Mouse (Mus musculus) myocyte (in vitro differentiated cells): Measurements from ENCODE around the gene Ufsp2. TPM values are rescaled to one million over a fixed set of nuclear protein-coding genes. Genes with fewer than 3 reads are reported as not detected.

Experiments used
- H3K27me3 ChIP-seq: one replicate; pipeline ENCODE4 v1.6.1; 2011; ENCODE audit not compliant: control insufficient read depth, insufficient read depth, insufficient read length
- H3K36me3 ChIP-seq: one replicate; pipeline ENCODE4 v1.6.1; 2011; ENCODE audit not compliant: control insufficient read depth, insufficient read depth
- H3K4me2 ChIP-seq: one replicate; pipeline ENCODE4 v1.6.1; 2011; ENCODE audit warnings: low read depth, control low read depth
- H3K4me3 ChIP-seq: one replicate; pipeline ENCODE4 v1.5.1; 2011; ENCODE audit warnings: mild to moderate bottlenecking, control low read depth, moderate library complexity
- H3K79me2 ChIP-seq: one replicate; pipeline ENCODE4 v1.6.1; 2011; ENCODE audit not compliant: control insufficient read depth, insufficient read depth
- H3ac ChIP-seq: one replicate; pipeline ENCODE4 v1.6.1; 2011; ENCODE audit not compliant: control insufficient read depth, insufficient read length
- CEBPB ChIP-seq: IDR thresholded peaks from 2 replicates; pipeline ENCODE4 v1.6.1; 2011; ENCODE audit warnings: mild to moderate bottlenecking, moderate library complexity; ENCODE audit not compliant: poor library complexity, insufficient read depth, severe bottlenecking
- E2F4 ChIP-seq: IDR thresholded peaks from one replicate; pipeline ENCODE4 v1.6.1; 2011; ENCODE audit warnings: mild to moderate bottlenecking, control low read depth, moderate library complexity; ENCODE audit not compliant: insufficient read depth
- MAX ChIP-seq: IDR thresholded peaks from one replicate; pipeline ENCODE4 v1.6.1; 2011; ENCODE audit warnings: low read depth, mild to moderate bottlenecking, control low read depth
- MYOD1 ChIP-seq, 3 experiments: IDR thresholded peaks; one replicate each; pipeline ENCODE4 v1.6.1; 2011; ENCODE audit warnings: control low read depth in 2 of 3, low read depth in 2 of 3, mild to moderate bottlenecking in 2 of 3, moderate library complexity in 1 of 3; ENCODE audit not compliant: insufficient read length in 2 of 3, control insufficient read depth in 1 of 3
- MYOG ChIP-seq, 3 experiments: IDR thresholded peaks; one replicate each; pipeline ENCODE4 v1.6.1; 2011; ENCODE audit warnings: control low read depth in 2 of 3, low read depth in 2 of 3, mild to moderate bottlenecking in 2 of 3; ENCODE audit not compliant: insufficient read length in 2 of 3, control insufficient read depth in 1 of 3, insufficient read depth in 1 of 3
- POLR2A ChIP-seq: IDR thresholded peaks from one replicate; pipeline ENCODE4 v1.6.1; 2011; ENCODE audit warnings: low read depth, mild to moderate bottlenecking, control low read depth, moderate library complexity; ENCODE audit not compliant: insufficient read length
- POLR2AphosphoS2 ChIP-seq: IDR thresholded peaks from one replicate; pipeline ENCODE4 v1.6.1; 2011; ENCODE audit warnings: low read depth, control low read depth; ENCODE audit not compliant: insufficient read length
- REST ChIP-seq: IDR thresholded peaks from one replicate; pipeline ENCODE4 v1.6.1; 2011; ENCODE audit warnings: mild to moderate bottlenecking, control low read depth, moderate library complexity; ENCODE audit not compliant: insufficient read depth, insufficient read length
- SRF ChIP-seq: IDR thresholded peaks from one replicate; pipeline ENCODE4 v1.6.1; 2011; ENCODE audit warnings: low read depth; ENCODE audit not compliant: control insufficient read depth, insufficient read length
- TCF12 ChIP-seq: IDR thresholded peaks from one replicate; pipeline ENCODE4 v1.6.1; 2011; ENCODE audit warnings: mild to moderate bottlenecking, control low read depth; ENCODE audit not compliant: poor library complexity, insufficient read depth, severe bottlenecking
- TCF3 ChIP-seq: IDR thresholded peaks from one replicate; pipeline ENCODE4 v1.6.1; 2011; ENCODE audit warnings: low read depth, control low read depth; ENCODE audit not compliant: insufficient read length
- USF1 ChIP-seq: IDR thresholded peaks from one replicate; pipeline ENCODE4 v1.6.1; 2011; ENCODE audit warnings: low read depth, mild to moderate bottlenecking, control low read depth, moderate library complexity
- polyA plus RNA-seq: library from polyadenylated mRNA; unstranded; fragments of >200 nt; fragmentation: generic; extraction: Trizol; gene quantifications from one replicate; pipeline ENCODE4 v1.2.1, GENCODE M21; 2012; ENCODE audit warnings: missing spikeins

Gene Ufsp2
- polyA plus RNA-seq, 1 experiment, result 17.9 TPM

DNA sequence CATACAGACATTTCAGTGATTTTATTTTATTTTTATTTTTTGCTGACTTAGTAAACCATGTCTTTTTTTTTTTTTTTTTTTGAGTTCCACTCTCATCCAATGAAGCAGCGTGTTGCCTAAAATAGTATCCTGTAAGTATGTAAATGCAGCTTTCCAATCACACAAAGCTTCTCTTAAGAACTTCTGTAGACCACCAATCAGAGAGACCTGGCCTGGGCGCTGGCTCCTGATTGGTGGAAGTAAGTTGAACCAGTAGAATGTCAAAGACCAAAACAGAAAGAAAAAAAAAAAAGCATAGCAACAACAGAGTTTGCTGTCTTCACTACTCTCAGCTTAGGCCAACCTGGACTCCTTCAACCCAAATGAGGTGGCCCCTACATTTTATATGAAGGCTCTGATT is 35.0 kb downstream of the Ufsp2 start:
- no peak for TF ChIP-seq SRF
- TF ChIP-seq MYOG (IDR thresholded peaks at IDR 0.05; ENCODE audit: control insufficient read depth in 1 of 3, insufficient read depth in 1 of 3, insufficient read length in 2 of 3, low read depth in 2 of 3), result no peak
- no peak for TF ChIP-seq MAX
- TF ChIP-seq CEBPB, result no peak
- TF ChIP-seq REST, result no peak
- no peak for TF ChIP-seq POLR2AphosphoS2
- TF ChIP-seq USF1, result no peak
- no peak for TF ChIP-seq TCF3
- TF ChIP-seq E2F4, result no peak
- no peak for TF ChIP-seq POLR2A
- TF ChIP-seq TCF12, result no peak
- no peak for TF ChIP-seq MYOD1 (IDR thresholded peaks at IDR 0.05; ENCODE audit: control insufficient read depth in 1 of 3, insufficient read length in 2 of 3, low read depth in 2 of 3)
- no peak overlapping the region for H3K4me3 ChIP-seq
- H3K36me3 ChIP-seq, result no peaks in the 10 kb centered on the region
- H3K79me2 ChIP-seq, result no peaks in the 10 kb centered on the region
- H3K27me3 ChIP-seq, result no peaks in the 10 kb centered on the region
- no peak overlapping the region for H3ac ChIP-seq
- H3K4me2 ChIP-seq, result peak overlapping the region; percentile 18

DNA sequence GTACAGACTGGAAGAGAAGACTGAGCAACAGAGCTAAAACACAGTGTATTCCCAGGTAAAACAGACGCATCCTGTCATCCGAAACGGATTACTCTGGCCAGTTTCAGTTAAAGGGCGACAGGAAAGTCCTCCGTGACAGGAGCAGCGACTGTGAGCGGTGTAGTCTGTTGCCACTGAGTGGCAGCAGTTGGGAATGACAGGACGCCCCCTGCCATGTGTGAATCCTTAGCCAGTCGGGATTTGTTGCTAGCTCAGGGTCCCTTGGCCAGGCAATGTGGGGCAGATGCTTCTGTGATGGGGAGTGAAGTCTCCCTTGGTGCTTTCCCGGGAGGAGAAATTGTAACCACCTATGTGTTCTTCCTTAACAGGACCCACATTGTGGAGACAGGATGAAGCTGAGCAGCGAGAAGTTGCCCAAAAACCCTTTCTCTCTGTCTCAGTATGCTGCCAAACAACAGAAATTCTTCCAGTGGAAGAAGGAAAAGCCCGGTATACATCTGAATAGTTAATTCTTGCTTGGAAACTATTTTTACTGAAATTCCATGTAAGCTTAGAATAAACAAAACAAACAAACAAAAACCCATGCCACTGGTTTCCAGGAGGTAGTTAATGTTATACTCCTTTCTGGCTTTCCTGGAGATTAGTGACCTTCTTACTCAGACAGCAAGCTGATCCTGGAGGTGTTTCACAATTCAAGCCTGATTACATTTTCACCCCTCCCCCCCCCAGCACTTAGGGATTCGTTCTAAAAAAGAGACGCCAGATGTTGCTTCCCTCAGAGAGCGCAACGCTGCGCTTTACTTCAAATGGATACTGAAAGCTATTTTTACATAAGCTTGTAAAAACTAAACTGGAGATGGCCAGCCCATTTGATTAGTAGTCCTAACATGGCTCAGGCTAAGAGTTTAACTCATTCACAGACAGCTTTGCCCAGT is 35.7 kb downstream of the Ufsp2 start:
- Histone ChIP-seq H3K79me2 (no peaks in the 10 kb centered on the region), H3K36me3 (no peaks in the 10 kb centered on the region), H3K4me3 (no peak overlapping the region), H3K27me3 (no peaks in the 10 kb centered on the region), H3ac (no peak overlapping the region), H3K4me2 (peak overlapping the region; percentile 18)
- TF ChIP-seq TCF12, result no peak
- TF ChIP-seq CEBPB, result 0 out of 2 replicates have a peak, but pooled peaks have one; percentile 23

DNA sequence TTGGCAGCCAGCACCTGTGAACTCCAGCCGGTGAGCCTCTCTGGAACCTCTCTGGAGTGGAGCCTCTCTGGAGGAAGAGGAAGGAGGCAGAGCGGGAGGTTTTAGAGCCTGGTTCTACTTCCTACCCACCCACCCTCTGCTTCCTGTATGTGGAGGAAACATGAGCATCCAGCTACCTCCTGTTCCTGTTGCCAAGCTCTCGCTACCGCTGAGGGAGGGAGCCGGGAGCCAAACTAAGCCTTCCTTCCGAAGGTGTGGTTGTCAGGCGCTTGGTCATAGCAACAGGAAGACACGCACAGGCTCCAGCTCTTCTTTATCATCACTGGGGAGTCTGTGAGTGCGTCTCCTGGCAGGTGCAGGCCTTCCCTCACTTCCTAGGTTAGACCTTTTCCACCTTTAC is 46.9 kb downstream of the Ufsp2 start:
- Histone ChIP-seq H3K27me3 (no peaks in the 10 kb centered on the region), H3K79me2 (no peaks in the 10 kb centered on the region), H3ac (no peak overlapping the region), H3K4me2 (no peak overlapping the region), H3K36me3 (no peaks in the 10 kb centered on the region), H3K4me3 (no peak overlapping the region)
- no peak for TF ChIP-seq MYOG (IDR thresholded peaks at IDR 0.05; ENCODE audit: control insufficient read depth in 1 of 3, insufficient read depth in 1 of 3, insufficient read length in 2 of 3, low read depth in 2 of 3)

DNA sequence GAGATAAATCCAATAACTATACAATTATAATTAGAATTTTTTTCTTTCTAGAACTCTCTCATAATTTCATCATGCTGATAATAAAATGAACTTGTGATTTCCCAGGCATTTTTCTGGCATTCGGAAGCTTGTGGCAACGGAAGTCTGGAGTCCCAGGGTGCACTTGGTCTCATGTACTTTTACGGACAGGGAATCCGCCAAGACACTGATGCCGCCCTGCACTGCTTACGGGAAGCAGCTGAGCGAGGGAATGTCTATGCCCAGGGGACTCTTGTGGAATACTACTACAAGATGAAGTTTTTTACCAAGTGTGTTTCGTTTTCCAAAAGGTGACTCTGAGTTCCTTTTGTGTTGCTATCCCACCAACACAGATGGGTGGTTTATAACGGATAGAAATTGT is 47.4 kb downstream of the Ufsp2 start:
- TF ChIP-seq USF1, result no peak
- no peak for TF ChIP-seq SRF
- no peak for TF ChIP-seq TCF3
- TF ChIP-seq CEBPB, result no peak
- no peak for TF ChIP-seq MYOG (IDR thresholded peaks at IDR 0.05; ENCODE audit: control insufficient read depth in 1 of 3, insufficient read depth in 1 of 3, insufficient read length in 2 of 3, low read depth in 2 of 3)
- no peak for TF ChIP-seq MYOD1 (IDR thresholded peaks at IDR 0.05; ENCODE audit: control insufficient read depth in 1 of 3, insufficient read length in 2 of 3, low read depth in 2 of 3)
- no peak overlapping the region for H3K4me3 ChIP-seq
- H3K4me2 ChIP-seq, result no peak overlapping the region
- no peaks in the 10 kb centered on the region for H3K36me3 ChIP-seq
- no peak overlapping the region for H3ac ChIP-seq
- no peaks in the 10 kb centered on the region for H3K79me2 ChIP-seq
- no peaks in the 10 kb centered on the region for H3K27me3 ChIP-seq

DNA sequence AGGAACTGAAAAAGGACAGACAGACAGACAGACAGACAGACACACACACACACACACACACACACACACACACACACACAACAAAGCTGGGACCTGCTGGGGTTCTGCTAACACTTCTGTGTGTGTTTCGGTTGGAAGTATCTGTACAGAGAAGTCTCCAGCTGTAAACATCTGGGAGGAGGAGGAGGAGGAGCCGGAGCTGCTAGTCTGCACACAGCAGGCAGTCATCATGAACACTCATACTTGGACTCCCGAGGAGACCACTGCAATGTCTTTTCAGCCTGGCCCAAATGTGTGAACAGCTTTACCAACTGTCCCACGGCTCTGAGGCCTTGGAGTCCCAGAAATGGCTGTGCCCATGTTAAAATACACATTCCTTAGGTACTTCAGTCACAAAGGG is 49.1 kb downstream of the Ufsp2 start:
- Histone ChIP-seq H3K4me2 (no peak overlapping the region), H3K79me2 (no peaks in the 10 kb centered on the region), H3K27me3 (no peaks in the 10 kb centered on the region)

More for the DNA sequence above, 49.1 kb downstream of the Ufsp2 start:
- Histone ChIP-seq H3K36me3 (no peaks in the 10 kb centered on the region), H3K4me3 (no peak overlapping the region), H3ac (no peak overlapping the region)
- no peak for TF ChIP-seq CEBPB
- TF ChIP-seq MYOD1 (IDR thresholded peaks at IDR 0.05; ENCODE audit: control insufficient read depth in 1 of 3, insufficient read length in 2 of 3, low read depth in 2 of 3), result no peak
- no peak for TF ChIP-seq TCF3
- TF ChIP-seq SRF, result no peak
- TF ChIP-seq TCF12, result no peak
- TF ChIP-seq POLR2A, result no peak
- no peak for TF ChIP-seq MAX
- TF ChIP-seq USF1, result no peak
- no peak for TF ChIP-seq POLR2AphosphoS2
- no peak for TF ChIP-seq REST
- TF ChIP-seq E2F4, result no peak
- no peak for TF ChIP-seq MYOG (IDR thresholded peaks at IDR 0.05; ENCODE audit: control insufficient read depth in 1 of 3, insufficient read depth in 1 of 3, insufficient read length in 2 of 3, low read depth in 2 of 3)
